Mouse (Mus musculus): Measurements from ENCODE around the gene F2.

The F2 gene

DNA sequence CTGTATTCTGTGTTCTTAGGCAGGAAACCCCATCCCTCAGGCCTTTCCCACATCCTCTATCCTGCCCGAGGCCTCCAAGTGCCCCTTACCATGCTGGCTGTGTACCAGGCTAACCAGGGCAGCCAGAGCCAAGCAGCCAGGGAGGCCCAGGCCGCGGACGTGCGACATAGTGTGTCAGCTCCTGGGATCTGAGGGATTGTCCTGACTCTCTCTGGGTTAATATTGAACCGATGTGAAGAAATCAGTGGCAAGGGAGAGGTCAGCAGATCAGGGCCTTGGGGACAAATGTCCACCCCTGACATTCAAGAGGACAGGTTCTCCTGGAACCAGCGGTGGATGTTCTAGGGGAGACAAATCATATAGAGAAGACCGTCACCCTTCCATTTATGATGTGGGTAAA lies at the start of gene F2:
Gene F2 (minus strand): TSS at position 186 of the 400 bp plus-strand sequence.
- DNase-seq (ENCODE audit: inconsistent ontology term), result no peak

DNA sequence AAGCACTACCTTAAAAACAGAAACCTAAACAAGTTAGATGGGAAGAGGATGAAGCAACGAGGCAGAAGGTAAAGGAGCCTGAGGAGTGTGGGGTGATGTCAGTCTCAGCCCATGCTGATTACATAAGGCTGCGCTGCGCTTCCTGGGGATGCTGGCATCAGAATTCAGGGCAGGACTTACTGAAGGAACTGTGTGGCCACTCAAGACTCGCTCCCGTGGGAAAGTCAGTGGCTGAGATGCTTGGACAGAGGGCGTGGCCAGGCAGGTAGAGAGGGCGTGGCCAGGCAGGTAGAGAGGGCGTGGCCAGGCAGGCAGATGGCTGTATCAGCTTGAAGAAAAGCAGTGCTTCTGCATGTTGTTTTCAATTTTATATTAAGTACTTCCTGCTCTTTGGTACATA lies 47.7 kb upstream of the F2 start:
- no peak for DNase-seq (ENCODE audit: inconsistent ontology term)

DNA sequence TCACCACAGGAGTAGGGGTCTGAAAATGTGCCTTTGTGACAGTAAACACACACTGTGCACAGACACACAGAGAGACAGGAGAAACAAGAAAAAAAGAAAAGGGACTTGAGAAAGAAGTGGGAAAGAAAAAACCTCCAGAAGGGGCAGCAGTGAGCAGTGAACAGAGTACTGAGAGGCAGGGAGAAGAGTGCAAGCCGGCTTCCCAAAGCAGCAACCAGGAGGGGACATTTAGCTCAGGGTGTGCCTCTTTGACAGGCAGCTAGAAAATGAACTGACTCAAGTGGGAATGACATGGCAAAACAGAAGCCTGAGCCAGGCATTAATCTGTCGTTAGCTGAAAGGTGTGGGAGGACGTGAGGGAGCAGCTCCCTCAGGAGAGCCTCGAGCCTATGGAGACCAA lies 46.6 kb upstream of the F2 start:
- peak; percentile 10 for DNase-seq (ENCODE audit: inconsistent ontology term)

DNA sequence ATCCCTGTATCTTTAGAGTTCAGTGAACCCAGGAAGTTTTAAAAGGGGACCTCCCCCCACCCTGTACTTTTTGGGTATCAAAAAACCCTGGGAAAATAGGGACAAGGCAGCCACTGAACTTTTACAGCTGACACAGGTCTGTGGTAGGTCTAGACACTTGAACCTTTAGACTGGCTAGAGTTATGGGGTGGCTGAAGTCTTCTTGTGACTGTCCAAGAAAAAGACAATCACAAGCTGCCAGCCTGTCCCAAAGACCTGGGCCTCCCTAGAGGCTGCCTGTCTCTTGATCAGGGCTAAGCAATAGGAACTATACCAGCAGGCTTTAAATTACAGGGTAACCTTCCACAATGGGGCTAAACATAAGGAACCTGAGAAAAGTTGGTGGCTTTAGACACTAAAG lies 40.7 kb upstream of the F2 start:
- no peak for DNase-seq (ENCODE audit: inconsistent ontology term)

- DNase-seq (ENCODE audit: inconsistent ontology term), result no peak
Observed at GRCm38 (mm10) chr2:91676420-91676819, 40.2 kb upstream of the F2 start.

- no peak for DNase-seq (ENCODE audit: inconsistent ontology term)
Observed at GRCm38 (mm10) chr2:91674895-91675294, 38.7 kb upstream of the F2 start.

- DNase-seq (ENCODE audit: inconsistent ontology term), result no peak
Observed at GRCm38 (mm10) chr2:91673587-91673986, 37.4 kb upstream of the F2 start.

DNA sequence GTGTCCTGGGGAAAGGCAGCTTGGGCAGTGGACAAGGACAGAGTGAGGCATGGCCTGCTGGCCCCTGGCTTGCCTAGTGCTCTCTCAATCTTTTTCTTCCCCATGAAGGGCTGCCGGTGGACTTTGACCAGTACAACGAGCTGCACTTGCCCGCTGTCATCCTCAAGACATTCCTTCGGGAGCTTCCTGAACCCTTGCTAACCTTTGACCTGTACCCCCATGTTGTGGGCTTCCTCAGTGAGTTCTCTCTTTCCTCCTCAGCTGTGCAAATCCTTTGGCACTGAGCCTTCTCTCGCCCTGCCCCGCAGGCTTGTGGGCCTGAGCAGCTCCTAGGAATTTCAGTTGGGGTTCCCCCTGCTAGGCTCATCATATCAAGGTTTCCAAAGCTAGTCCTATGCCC lies 33.8 kb upstream of the F2 start:
- DNase-seq (ENCODE audit: inconsistent ontology term), result no peak

DNA sequence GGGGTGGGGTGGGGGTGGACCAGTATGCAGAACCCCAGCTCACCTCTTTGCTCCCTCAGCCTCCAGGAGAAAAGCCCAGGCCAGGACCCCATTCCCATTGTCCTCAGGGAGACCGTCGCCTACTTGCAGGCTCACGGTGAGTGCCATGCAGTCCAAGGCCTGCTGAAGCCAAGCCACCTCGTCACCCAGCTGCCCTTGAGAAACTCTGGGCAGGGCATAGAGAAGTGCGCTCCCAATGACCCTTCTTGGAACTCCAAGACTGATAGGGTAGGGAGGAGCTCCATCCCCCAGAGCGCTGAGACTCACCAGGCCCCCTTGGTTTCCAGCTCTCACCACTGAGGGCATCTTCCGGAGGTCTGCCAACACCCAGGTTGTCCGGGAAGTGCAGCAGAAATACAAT lies 33.1 kb upstream of the F2 start:
- DNase-seq (ENCODE audit: inconsistent ontology term), result no peak

GRCm38 (mm10) chr2:91667747-91668146 lies 31.5 kb upstream of the F2 start:
- no peak for DNase-seq (ENCODE audit: inconsistent ontology term)

- DNase-seq (ENCODE audit: inconsistent ontology term), result no peak
Observed at GRCm38 (mm10) chr2:91666386-91666910, 30.2 kb upstream of the F2 start.

- DNase-seq (ENCODE audit: inconsistent ontology term), result no peak
Observed at GRCm38 (mm10) chr2:91664780-91665179, 28.6 kb upstream of the F2 start.

DNA sequence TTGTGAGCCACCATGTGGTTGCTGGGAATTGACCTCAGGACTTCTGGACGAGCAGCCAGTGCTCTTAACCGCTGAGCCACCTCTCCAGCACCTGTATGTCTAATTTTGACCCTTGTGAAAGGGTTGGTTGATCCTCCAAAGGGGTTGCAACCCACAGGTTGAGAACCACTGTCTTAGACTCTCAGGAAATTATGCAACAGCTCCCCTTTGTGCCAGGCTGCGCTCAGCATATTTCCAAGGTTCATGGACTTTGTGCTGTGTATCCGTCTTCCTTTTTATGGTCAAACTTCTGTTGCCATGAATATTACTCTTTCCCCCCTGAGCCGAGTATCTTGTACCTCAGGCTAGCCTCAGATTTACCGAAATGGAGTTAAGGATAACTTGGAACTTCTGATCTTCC lies 24.8 kb upstream of the F2 start:
- DNase-seq (ENCODE audit: inconsistent ontology term), result no peak

- DNase-seq (ENCODE audit: inconsistent ontology term), result no peak
Observed at GRCm38 (mm10) chr2:91659657-91660056, 23.4 kb upstream of the F2 start.

- no peak for DNase-seq (ENCODE audit: inconsistent ontology term)
Observed at GRCm38 (mm10) chr2:91656774-91657173, 20.6 kb upstream of the F2 start.

- DNase-seq (ENCODE audit: inconsistent ontology term), result peak; percentile 40
Observed at GRCm38 (mm10) chr2:91655827-91656226, 19.6 kb upstream of the F2 start.

DNA sequence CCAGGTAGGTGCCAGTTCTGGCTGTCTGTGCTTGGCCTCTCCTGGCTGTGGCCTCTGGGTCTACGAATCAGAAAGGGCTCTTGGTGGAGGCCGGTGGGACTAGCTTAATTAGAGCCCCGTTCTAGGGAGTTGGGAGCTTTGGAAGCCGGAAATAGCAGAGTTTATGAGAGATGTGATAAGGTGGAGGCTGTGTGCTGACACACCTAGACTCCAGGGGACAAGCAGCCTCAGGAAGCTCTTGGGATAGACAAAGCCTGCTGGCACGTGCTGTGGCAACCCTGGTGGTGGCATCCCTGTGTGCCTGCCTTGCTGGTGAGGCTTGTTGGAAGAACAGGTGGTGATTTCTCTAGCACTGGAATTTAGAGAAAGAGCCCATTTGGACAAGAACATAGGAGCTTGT lies 19.2 kb upstream of the F2 start:
- DNase-seq (ENCODE audit: inconsistent ontology term), result no peak

DNA sequence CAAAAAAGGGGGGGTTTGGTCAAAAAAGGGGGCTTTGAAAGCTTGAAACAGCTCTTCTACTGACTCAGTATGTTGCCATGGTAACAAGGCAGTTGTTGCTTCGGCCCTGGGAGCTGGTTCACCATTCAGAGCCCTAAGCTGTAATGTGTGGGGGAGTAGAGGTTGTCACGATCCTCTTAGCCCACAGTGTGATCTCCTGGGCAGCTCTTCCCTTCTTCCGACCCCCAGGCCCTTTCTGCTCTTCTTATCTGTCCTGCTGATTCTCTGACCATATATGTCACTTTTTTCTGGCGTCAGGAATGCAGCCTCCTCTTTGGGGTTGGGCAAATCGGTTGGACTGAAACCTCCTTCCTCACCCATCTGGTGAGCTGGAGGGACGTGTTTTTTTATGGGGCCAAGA lies 16.6 kb upstream of the F2 start:
- DNase-seq (ENCODE audit: inconsistent ontology term), result peak; percentile 37

- no peak for DNase-seq (ENCODE audit: inconsistent ontology term)
Observed at GRCm38 (mm10) chr2:91651458-91652258, 15.4 kb upstream of the F2 start.

DNA sequence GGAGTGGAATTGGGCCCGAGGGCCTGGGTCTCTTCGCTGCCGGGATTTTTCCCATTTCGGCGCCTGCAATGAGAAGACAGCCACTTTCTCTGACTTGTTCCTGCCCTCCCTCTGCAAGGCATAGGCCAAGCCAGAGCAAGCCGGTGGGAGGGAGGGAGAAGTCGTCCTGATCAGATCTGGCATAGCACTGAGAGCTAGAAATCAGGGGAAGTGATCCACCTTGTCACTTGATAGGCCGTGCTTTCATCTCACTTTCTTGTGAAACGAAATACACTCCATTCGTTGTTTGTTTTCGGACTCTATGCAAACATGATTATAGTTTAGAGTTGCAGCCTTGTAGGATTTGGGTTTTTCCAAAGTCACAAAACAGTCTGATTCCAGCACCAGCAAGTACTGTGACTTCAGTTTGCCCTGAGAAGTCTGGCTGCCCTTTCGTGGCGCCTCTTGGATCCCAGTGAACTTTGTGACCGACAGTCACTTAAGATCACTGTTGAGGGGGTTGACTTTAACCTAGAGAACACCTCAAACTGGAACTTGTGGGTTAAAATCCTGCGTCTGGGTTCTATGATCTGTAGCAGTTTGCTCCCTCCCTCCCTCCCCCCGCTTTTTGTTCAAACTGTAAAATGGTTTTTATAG lies 14.3 kb upstream of the F2 start:
- no peak for DNase-seq (ENCODE audit: inconsistent ontology term)

DNA sequence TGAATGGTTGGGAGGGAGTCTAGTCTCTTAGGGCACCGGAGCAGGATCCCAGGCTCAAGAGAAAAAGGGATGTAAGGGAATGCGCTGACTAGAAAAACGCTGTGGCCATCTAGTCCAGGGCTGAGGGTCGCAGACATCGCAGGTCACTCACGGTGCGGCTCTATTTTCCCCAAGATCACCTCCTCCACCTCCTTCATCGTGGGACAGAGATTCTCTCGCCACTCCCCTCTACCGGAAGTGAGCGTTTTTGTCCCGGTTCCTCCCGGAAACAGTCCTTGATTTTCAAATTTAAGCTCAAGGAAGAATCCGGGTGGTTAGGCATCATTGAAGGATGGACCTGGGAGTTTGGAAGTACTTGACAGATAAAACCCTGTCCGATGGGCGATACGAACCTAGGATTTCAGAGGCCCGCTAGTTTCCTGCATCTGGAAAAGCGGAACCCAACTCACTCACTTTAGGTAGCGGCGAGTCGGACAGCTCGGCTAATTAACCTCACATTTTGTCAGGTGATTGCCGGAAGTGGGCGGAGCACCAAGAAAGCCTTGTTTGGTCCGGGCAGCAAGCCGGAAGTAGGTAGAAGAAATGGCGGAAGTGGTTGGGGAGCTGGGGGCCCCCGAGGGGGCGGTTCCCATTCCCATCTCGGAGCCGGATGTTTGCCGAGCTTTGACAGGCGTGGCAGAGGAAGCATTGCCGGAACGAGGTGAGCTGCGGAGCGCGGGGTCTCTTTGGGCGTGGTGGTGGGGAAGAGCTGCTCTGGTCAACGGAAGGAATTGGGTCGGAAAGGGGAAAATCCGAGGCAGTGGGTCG lies 13.5 kb upstream of the F2 start, which contains the start of the genes Zfp408 and Arhgap1:
Gene Zfp408 (minus strand): TSS at position 239 of the 807 bp plus-strand sequence.
Gene Arhgap1 (plus strand): TSS at position 308 of the 807 bp plus-strand sequence.
- peak; percentile 98 for DNase-seq (ENCODE audit: inconsistent ontology term)

DNA sequence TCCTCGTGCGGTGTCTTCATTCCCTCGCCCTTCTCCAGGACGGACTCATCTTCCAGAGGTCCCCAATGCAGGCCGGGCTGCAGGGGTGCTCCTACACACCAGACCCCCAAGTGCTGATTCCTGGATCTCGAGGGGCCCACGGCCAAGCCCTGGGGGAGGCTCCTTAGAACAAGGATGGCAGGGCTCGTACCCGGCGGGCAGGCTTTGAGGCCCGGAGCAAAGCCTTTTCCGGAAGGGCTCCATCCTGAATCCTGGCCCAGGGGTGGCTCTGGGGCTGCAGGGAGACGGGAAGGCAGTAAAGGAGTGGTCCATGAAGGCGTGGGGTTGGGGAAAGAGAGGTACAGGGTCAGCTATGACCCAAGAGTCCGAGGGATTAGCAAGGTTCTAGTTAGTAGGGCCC lies 12.9 kb upstream of the F2 start:
- no peak for DNase-seq (ENCODE audit: inconsistent ontology term)

Data from Muller cell, postnatal 12 days (primary cell).